Mouse (Mus musculus) frontal cortex, postnatal 14 days (tissue): Measurements from ENCODE around the gene Sox2.

Experiments
- DNase-seq, 2 experiments: peaks; one replicate each; pipeline ENCODE4 v3.0.0; 2022; ENCODE audit warnings: low spot score in 2 of 2

Gene Sox2

GRCm38 (mm10) chr3:34692394-34692745, 42.2 kb downstream of the Sox2 start:
- DNase-seq = no peak
